Mouse (Mus musculus) brain, adult 2 months (tissue): ENCODE results near the gene Cd44.
A peak's percentile ranks its signal among the peaks of the same experiment; 100 is the strongest.

Source experiments
- DNase-seq: peaks from one replicate; pipeline ENCODE4 v3.0.0; 2011; ENCODE audit warnings: low read depth, low spot score

Cd44 gene

GRCm38 (mm10) chr2:102913833-102914545 is 12.5 kb upstream of the Cd44 start:
- no peak for DNase-seq

GRCm38 (mm10) chr2:102912951-102913350 is 11.5 kb upstream of the Cd44 start:
- DNase-seq, result no peak

- DNase-seq, result no peak
Observed at GRCm38 (mm10) chr2:102912469-102912868, 11.0 kb upstream of the Cd44 start.

GRCm38 (mm10) chr2:102909403-102909802 is 7.9 kb upstream of the Cd44 start:
- DNase-seq, result no peak

- DNase-seq, result no peak
Observed at GRCm38 (mm10) chr2:102905604-102906003, 4.1 kb upstream of the Cd44 start.

- DNase-seq, result no peak
Observed at GRCm38 (mm10) chr2:102901828-102902223, 361 bp upstream of the Cd44 start.

- DNase-seq, result no peak
Observed at GRCm38 (mm10) chr2:102900230-102900721, 1.2 kb downstream of the Cd44 start.

GRCm38 (mm10) chr2:102899238-102899637 is 2.2 kb downstream of the Cd44 start:
- no peak for DNase-seq

GRCm38 (mm10) chr2:102898585-102898984 is 2.9 kb downstream of the Cd44 start:
- no peak for DNase-seq

GRCm38 (mm10) chr2:102896154-102896553 is 5.3 kb downstream of the Cd44 start:
- DNase-seq, result no peak

GRCm38 (mm10) chr2:102895197-102895596 is 6.3 kb downstream of the Cd44 start:
- DNase-seq, result no peak

GRCm38 (mm10) chr2:102894785-102895184 is 6.7 kb downstream of the Cd44 start:
- DNase-seq, result no peak

GRCm38 (mm10) chr2:102888688-102889225 is 12.7 kb downstream of the Cd44 start:
- DNase-seq, result no peak

- no peak for DNase-seq
Observed at GRCm38 (mm10) chr2:102887137-102887536, 14.3 kb downstream of the Cd44 start.

- DNase-seq, result no peak
Observed at GRCm38 (mm10) chr2:102886306-102886935, 15.0 kb downstream of the Cd44 start.

- no peak for DNase-seq
Observed at GRCm38 (mm10) chr2:102882597-102883272, 18.7 kb downstream of the Cd44 start.

- DNase-seq, result no peak
Observed at GRCm38 (mm10) chr2:102882004-102882588, 19.4 kb downstream of the Cd44 start.

- peak; percentile 72 for DNase-seq
Observed at GRCm38 (mm10) chr2:102878513-102878912, 23.0 kb downstream of the Cd44 start.

- no peak for DNase-seq
Observed at GRCm38 (mm10) chr2:102877463-102877862, 24.0 kb downstream of the Cd44 start.

- no peak for DNase-seq
Observed at GRCm38 (mm10) chr2:102876141-102876540, 25.3 kb downstream of the Cd44 start.

- peak; percentile 31 for DNase-seq
Observed at GRCm38 (mm10) chr2:102873848-102874247, 27.6 kb downstream of the Cd44 start.

- no peak for DNase-seq
Observed at GRCm38 (mm10) chr2:102873194-102873593, 28.3 kb downstream of the Cd44 start.
